Mouse (Mus musculus) embryonic facial prominence, embryonic 11.5 days (tissue): Measurements from ENCODE around the gene Them7. TPM values are rescaled to one million over a fixed set of nuclear protein-coding genes. Genes with fewer than 3 reads are reported as not detected.

Experiments used
- polyA plus RNA-seq: library from polyadenylated mRNA; unstranded; fragments of >200 nt; fragmentation: Nextera tagmentation; extraction: Ambion mirVana; gene quantifications from 2 replicates; pipeline ENCODE4 v1.2.1, GENCODE M21; 2014

The Them7 gene
- polyA plus RNA-seq, 1 experiment from 2014 or later = 0.49 TPM

Other genes starting within 250 kb of the Them7 start
- gene Eif3m, start 207.2 kb upstream of the Them7 start, polyA plus RNA-seq = 342 and 351 TPM in 2 replicates
- gene Gm11060, start 132.3 kb upstream of the Them7 start, polyA plus RNA-seq = not detected in 2 replicates
- 0.40 and 0.58 TPM in 2 replicates for gene Wt1, start 97.8 kb upstream of the Them7 start, polyA plus RNA-seq
- 151 and 160 TPM in 2 replicates for gene Rcn1, start 175.0 kb downstream of the Them7 start, polyA plus RNA-seq